18 mouse cellular contexts compared by ENCODE assay signal in the genomic region with DNA sequence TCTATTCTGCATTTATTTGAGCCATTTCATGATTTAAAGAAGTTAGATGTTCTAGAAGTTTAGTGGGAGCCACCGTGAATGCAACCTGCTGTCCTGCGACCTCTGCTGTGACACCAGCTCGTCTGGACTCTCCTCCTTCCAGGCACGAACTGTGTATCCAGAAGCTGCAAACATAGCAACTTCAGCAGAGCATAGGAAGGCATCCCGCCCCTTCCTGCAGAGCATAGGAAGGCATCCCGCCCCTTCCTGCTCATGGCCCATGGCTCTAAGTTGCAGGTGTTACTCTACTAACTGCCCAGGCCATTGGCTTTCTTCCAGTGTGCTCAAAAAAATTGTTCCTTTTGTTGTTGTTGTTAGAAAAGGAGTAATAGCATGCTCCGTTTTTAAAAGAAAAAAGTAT.
"Had no signal": no experiment of that assay in that cellular context is flagged by ENCODE, and none has a peak within 500 bp of the region (broad histone marks: within the 10 kb centered on the region; RNA-seq: fewer than 3 reads in every experiment).

No protein-coding gene starts in this region.

- H3K27ac ChIP-seq: liver, embryonic 14.5 days; midbrain, embryonic 13.5 days; neural tube, embryonic 12.5 days; stomach, embryonic 15.5 days had no signal

- H3K4me2 ChIP-seq: lung, embryonic 14.5 days; midbrain, embryonic 11.5 days; midbrain, embryonic 13.5 days; neural tube, embryonic 12.5 days; stomach, embryonic 15.5 days had no signal

- DNase-seq: lung, adult 18-20 months; lung, embryonic 14.5 days; lung, postnatal 10 days; lung, postnatal 4 days; retina, postnatal 1 day; right cerebral cortex, adult 18-20 months; right cerebral cortex, postnatal 25 days; right cerebral cortex, postnatal 4 days; thymus, adult 18-20 months; thymus, postnatal 14 days; thymus, postnatal 36 days had no signal

- H3K9me3 ChIP-seq: megakaryocyte, embryonic 14.5 days; midbrain, embryonic 13.5 days; neural tube, embryonic 12.5 days; stomach, embryonic 15.5 days had no signal

- H3K36me3 ChIP-seq: midbrain, embryonic 13.5 days; neural tube, embryonic 12.5 days; stomach, embryonic 15.5 days had no signal

- ATAC-seq: midbrain, embryonic 13.5 days; midbrain, embryonic 16.5 days had no signal

- H3K4me3 ChIP-seq: megakaryocyte, embryonic 14.5 days; midbrain, embryonic 13.5 days; neural tube, embryonic 12.5 days; stomach, embryonic 15.5 days had no signal

- H3K27me3 ChIP-seq: midbrain, embryonic 13.5 days; neural tube, embryonic 12.5 days; stomach, embryonic 15.5 days had no signal

- H3K4me1 ChIP-seq: neural tube, embryonic 12.5 days; stomach, embryonic 15.5 days had no signal

- H3K9ac ChIP-seq: liver, embryonic 14.5 days; lung, embryonic 14.5 days; midbrain, embryonic 13.5 days; neural tube, embryonic 12.5 days; stomach, embryonic 15.5 days had no signal
